ENCODE assay signal across 8 mouse cellular contexts in genomic region chr11:117115346-117116219, GRCm38 (mm10). TPM values are rescaled to one million over a fixed set of nuclear protein-coding genes. Genes with fewer than 3 reads are reported as not detected.
A peak's percentile ranks its signal among the peaks of the same experiment; 100 is the strongest.
DNase-seq lines count a peak whose midpoint lies in the region; ATAC-seq lines count a peak whose summit lies in the region.

No protein-coding gene starts in this region.

- H3K9me3 ChIP-seq in megakaryocyte, embryonic 14.5 days = no peaks in the 10 kb centered on the region
- H3K9me3 ChIP-seq in embryonic facial prominence, embryonic 13.5 days = no peaks in the 10 kb centered on the region
- no peaks in the 10 kb centered on the region for H3K9me3 ChIP-seq in limb, embryonic 15.5 days
- H3K9me3 ChIP-seq in midbrain, embryonic 16.5 days (replicated peaks; ENCODE audit: control insufficient read depth, low read length, poor library complexity, severe bottlenecking) = no peaks in the 10 kb centered on the region

- peak overlapping the region; percentile 98 for H3K4me3 ChIP-seq in megakaryocyte, embryonic 14.5 days (replicated peaks)
- peak overlapping the region; percentile 89 for H3K4me3 ChIP-seq in embryonic facial prominence, embryonic 13.5 days
- H3K4me3 ChIP-seq in limb, embryonic 15.5 days = peak overlapping the region; percentile 81
- peak overlapping the region; percentile 92 for H3K4me3 ChIP-seq in midbrain, embryonic 16.5 days (ENCODE audit: low read depth, low read length)

- H3K4me1 ChIP-seq in megakaryocyte, embryonic 14.5 days = peaks cover 81% of the 10 kb centered on the region
- H3K4me1 ChIP-seq in embryonic facial prominence, embryonic 13.5 days = peaks cover 63% of the 10 kb centered on the region
- peaks cover 66% of the 10 kb centered on the region for H3K4me1 ChIP-seq in limb, embryonic 15.5 days
- peaks cover 45% of the 10 kb centered on the region for H3K4me1 ChIP-seq in midbrain, embryonic 16.5 days (ENCODE audit: control insufficient read depth, insufficient read depth, low read length)

- peaks cover 45% of the 10 kb centered on the region for H3K36me3 ChIP-seq in megakaryocyte, embryonic 14.5 days (replicated peaks; ENCODE audit: low read length)
- peaks cover 5% of the 10 kb centered on the region for H3K36me3 ChIP-seq in embryonic facial prominence, embryonic 13.5 days
- peaks cover 9% of the 10 kb centered on the region for H3K36me3 ChIP-seq in limb, embryonic 15.5 days
- no peaks in the 10 kb centered on the region for H3K36me3 ChIP-seq in midbrain, embryonic 16.5 days (ENCODE audit: control insufficient read depth, insufficient read depth, low read length)

- no peaks in the 10 kb centered on the region for H3K27me3 ChIP-seq in megakaryocyte, embryonic 14.5 days (replicated peaks)
- H3K27me3 ChIP-seq in embryonic facial prominence, embryonic 13.5 days = no peaks in the 10 kb centered on the region
- no peaks in the 10 kb centered on the region for H3K27me3 ChIP-seq in limb, embryonic 15.5 days
- H3K27me3 ChIP-seq in midbrain, embryonic 16.5 days (ENCODE audit: control insufficient read depth, insufficient read depth, low read depth, low read length) = no peaks in the 10 kb centered on the region

- peak overlapping the region; percentile 89 for H3K9ac ChIP-seq in embryonic facial prominence, embryonic 13.5 days
- peak overlapping the region; percentile 87 for H3K9ac ChIP-seq in limb, embryonic 15.5 days
- H3K9ac ChIP-seq in midbrain, embryonic 16.5 days (ENCODE audit: low read depth, low read length) = peak overlapping the region; percentile 92

- intact Hi-C loops in heart, postnatal 25 days (cut with DNase I) = loop anchor here (2.0 to 5.0 kb wide), 2 partner anchors 19 to 33 kb away; no protein-coding TSS in a partner anchor

- peak overlapping the region; percentile 99 for H3K27ac ChIP-seq in embryonic facial prominence, embryonic 13.5 days
- H3K27ac ChIP-seq in limb, embryonic 15.5 days = peak overlapping the region; percentile 93
- H3K27ac ChIP-seq in midbrain, embryonic 16.5 days (ENCODE audit: low read length) = peak overlapping the region; percentile 95

- no peak for ATAC-seq in megakaryocyte, adult 5-6 weeks (ENCODE audit: poor library complexity, severe bottlenecking)
- ATAC-seq in embryonic facial prominence, embryonic 13.5 days (ENCODE audit: insufficient number of reproducible peaks, insufficient read depth, low FRiP score, low TSS enrichment, low read depth) = peak; percentile 61
- no peak for ATAC-seq in limb, embryonic 15.5 days (ENCODE audit: insufficient number of reproducible peaks, low FRiP score, low TSS enrichment, low read depth)
- peak; percentile 83 for ATAC-seq in midbrain, embryonic 16.5 days

- H3K4me2 ChIP-seq in embryonic facial prominence, embryonic 13.5 days = peak overlapping the region; percentile 83
- peak overlapping the region; percentile 66 for H3K4me2 ChIP-seq in limb, embryonic 15.5 days
- H3K4me2 ChIP-seq in midbrain, embryonic 16.5 days (ENCODE audit: low read length) = peak overlapping the region; percentile 86

- DNase-seq in adrenal gland, postnatal 14 days = peak; percentile 82
- DNase-seq in heart, postnatal 25 days (ENCODE audit: low spot score) = peak; percentile 65
- no peak for DNase-seq in urinary bladder, postnatal 25 days (ENCODE audit: low spot score)

- WGBS in embryonic facial prominence, embryonic 13.5 days = under 1% methylated on average over 48 of the region's 54 CpGs
- under 1% methylated on average over 54 of the region's 54 CpGs for WGBS in limb, embryonic 15.5 days
- WGBS in midbrain, embryonic 16.5 days = under 1% methylated on average over 54 of the region's 54 CpGs

RNA-seq across cellular contexts. Expression of gene Sec14l1, which starts 0.6 kb away (rescaled TPM):
- polyA plus RNA-seq in megakaryocyte, embryonic 14.5 days (2012; ENCODE audit: insufficient read depth, low replicate concordance) = 46.1 and 70.6 TPM in 2 replicates
- 24.3 and 29.1 TPM in 2 replicates for total RNA-seq in megakaryocyte, adult 5-6 weeks (2015)
- 32.3 and 41.7 TPM in 2 replicates for total RNA-seq in megakaryocyte, adult 5-6 weeks (2017)
- 119 TPM in 2 replicates for total RNA-seq in adrenal gland, postnatal 14 days (2021)
- 44.3 and 47.3 TPM in 2 replicates for polyA plus RNA-seq in embryonic facial prominence, embryonic 13.5 days (2015; fragmentation: Nextera tagmentation; extraction: Ambion mirVana)
- 10 to 100 TPM; 71.7 to 74.1 TPM for total RNA-seq in heart, postnatal 25 days (2021)
- 59.2 and 69.7 TPM in 2 replicates for polyA plus RNA-seq in limb, embryonic 15.5 days (2015; fragmentation: Nextera tagmentation; extraction: Ambion mirVana)
- polyA plus RNA-seq in midbrain, embryonic 16.5 days (2015; fragmentation: Nextera tagmentation; extraction: Ambion mirVana) = 60.7 and 63.4 TPM in 2 replicates

Comparison
In these comparisons a context has a peak if more than half of its experiments do, and no peak if none do; other contexts are left out.
1. ATAC-seq: peak in embryonic facial prominence, embryonic 13.5 days (single experiment) and midbrain, embryonic 16.5 days (single experiment); none in megakaryocyte, adult 5-6 weeks (single experiment) and limb, embryonic 15.5 days (single experiment).
2. Peak in every context shown above with its lines, with median percentiles within 50 percentile points of each other: H3K4me3 ChIP-seq, H3K27ac ChIP-seq, H3K4me2 ChIP-seq and H3K9ac ChIP-seq.